Mouse (Mus musculus): ENCODE data around the gene Lamtor2. TPM values are rescaled to one million over a fixed set of nuclear protein-coding genes. Genes with fewer than 3 reads are reported as not detected.

Gene Lamtor2
- total RNA-seq (2023): 10 to 100 TPM; 76.5 to 78.5 TPM

DNA sequence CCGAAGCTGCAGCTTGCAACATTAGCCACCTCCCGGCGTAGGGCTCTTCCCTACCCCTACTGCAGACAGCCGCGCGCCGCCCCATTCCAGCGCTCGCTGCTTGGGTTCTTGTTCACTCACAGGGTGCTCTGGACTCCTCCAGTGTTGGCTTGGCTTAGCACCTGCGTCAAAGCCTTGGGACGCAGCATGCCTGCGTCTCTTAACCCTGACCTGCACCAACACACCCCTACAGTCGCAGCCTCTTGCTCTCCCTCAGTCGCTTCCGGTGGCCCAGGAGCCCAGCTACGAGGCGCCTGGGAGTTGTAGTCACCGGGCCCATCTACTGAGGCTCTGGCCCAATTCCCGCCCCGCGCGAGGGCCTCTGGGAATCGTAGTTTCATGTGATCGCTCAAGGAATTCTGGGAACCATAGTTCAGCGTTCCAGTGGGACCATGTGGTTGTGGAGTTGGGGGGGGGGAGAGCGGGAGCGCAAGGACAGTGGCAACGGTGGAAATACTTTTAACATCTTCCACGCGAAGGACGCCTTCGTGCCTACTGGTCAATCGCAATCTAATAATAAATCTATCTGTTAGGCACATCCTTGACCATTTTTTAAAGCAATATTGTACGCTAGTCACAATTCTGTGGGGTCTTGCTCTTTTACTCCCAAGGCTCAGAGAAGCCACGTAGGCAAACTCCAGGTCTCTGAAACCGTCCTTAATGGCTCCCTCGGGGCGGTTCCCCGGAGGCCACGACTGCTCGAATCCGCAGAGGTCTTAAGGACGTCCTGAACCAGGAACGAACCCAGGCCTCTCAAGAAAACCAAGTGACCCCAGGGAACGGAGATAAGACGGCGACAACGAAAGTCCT is at the start of gene Lamtor2:
TSS of gene Lamtor2 (minus strand) at position 399 of the 849 bp plus-strand sequence.

DNA sequence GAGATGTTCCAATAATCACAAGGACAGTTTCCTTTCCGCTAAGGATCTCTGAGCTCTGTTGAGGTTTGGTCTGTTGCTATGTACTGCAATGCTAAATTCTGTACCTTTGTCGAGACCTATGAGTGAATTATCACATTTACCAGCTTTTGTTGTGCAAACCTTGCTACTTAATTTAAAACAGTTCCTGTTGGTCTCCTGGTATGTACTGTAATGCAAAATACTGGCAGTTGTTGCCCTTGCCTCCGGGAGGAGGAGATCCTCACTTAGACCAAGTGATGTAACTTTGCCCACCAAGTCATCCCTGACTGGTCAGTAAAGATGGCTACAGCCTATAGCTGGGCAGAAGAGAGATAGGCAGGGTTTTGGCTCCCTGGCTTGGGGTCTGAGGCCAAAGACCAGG is 22.7 kb upstream of the Lamtor2 start, which contains the start of gene Ssr2:
TSS of gene Ssr2 (plus strand) at position 337 of the 400 bp plus-strand sequence.

DNA sequence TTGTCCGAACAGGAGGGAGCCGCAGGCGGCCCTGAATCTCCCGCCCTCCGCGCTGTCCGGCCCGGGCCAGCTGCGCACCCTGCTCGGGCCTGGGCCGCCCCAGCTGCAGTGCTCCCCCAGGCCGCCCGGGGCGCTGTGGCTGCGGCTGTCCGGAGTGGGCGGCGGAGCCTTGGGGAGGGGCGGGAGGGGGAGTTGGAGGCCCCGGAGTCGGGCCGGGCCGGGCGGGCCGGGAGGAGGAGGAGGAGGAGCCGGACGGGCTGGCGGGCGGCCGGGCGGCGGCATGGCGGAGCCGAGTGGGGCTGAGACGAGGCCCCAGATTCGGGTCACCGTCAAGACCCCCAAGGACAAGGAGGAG is 628 bp upstream of the Lamtor2 start, which contains the start of gene Ubqln4:
TSS of gene Ubqln4 (plus strand) at position 234 of the 355 bp plus-strand sequence.

DNA sequence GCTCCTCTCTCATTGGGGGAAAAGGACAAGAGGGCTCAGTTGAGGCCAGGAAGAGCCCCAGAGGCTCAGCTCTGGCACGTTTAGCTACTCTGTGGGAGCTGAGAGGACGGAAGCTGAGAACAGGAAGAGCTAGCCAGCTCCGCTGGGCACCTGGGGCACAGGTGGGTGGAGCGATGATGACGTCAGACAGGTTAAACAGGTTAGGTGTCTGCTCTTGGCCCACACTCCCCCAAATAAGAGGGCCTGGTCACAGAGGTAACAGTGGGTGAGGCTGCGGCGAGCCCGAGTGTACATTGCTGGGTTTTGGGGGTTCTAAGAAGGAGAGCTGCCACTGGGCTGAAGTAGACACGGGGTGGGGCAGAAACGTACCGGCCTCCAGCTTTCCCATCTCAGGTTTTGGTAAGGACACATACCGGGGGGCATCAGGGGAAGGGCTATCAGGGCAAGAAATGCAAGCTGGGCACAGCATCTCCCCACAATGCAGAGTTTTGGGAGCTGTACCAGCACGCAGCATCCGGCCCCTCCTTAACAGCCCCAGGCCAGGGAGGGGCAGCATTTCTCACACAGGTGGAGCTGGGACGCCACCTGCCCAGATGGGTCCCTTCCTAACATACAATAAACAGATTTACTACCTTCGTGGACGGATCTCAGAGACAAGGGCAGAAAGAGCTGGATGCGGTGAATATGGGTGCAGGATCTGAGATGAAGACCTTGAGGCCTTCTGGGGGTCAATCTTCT is 4.5 kb downstream of the Lamtor2 start, which contains the start of gene Rab25:
TSS of gene Rab25 (minus strand) at position 121 of the 738 bp plus-strand sequence.

DNA sequence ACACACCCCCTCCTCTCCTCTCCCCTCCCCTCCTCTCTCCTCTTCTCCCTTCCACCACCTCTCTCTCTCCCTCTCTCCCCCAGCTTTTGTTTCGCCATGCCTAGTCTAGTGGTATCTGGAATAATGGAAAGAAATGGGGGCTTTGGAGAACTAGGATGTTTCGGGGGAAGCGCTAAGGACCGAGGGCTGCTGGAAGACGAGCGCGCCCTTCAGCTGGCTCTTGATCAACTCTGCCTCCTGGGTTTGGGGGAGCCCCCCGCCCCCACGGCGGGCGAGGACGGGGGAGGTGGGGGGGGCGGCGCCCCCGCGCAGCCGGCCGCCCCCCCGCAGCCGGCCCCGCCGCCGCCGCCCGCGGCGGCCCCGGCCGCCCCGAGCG is 20.6 kb downstream of the Lamtor2 start, which contains the start of gene Mex3a:
TSS of gene Mex3a (plus strand) at position 97 of the 376 bp plus-strand sequence.

DNA sequence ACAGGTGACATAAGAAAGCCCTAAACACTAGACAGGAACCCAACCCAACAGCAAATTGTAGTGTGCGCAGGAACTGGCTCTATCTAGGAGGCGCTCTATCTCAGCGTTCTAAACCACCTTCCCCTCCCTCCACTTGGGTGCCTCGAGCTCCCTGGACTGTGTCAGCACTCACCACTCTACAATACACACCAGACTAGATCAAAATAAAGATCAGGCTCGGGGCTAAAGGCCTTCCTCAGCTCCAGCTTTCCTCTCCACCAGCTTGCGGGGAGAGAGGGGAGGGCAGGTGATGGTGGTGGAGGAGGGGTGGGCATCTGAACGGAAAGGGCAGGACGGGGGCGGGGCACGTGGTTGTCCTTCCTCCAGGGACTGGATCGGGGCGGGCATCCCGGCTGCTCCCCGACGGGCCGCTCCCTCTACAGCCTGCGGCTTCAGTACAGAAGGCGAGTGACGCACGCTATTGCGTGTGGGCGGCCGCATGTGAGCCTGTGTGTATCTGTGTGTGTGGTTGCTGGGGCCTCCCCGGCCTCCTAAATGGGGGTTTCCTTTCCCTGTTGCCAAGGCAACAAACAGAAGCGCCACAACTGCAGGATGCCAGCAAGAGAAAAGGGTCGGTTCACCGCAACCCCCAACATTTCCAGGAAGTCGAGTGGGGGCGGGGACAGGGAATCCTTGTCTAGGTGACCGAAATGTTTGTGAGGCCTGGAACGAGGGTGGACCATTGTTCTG is 43.0 kb downstream of the Lamtor2 start, which contains the start of gene Lmna:
TSS of gene Lmna (minus strand) at position 265 of the 729 bp plus-strand sequence.

Other genes with a start within 250 kb of the Lamtor2 start
- 100 to 1,000 TPM; 128 to 130 TPM for gene Glmp, start 228.1 kb downstream of the Lamtor2 start, total RNA-seq (2023)
- gene Tmem79, start 216.9 kb downstream of the Lamtor2 start, total RNA-seq (2023): under 1 TPM; 0.71 to 0.79 TPM
- gene Smg5, start 216.8 kb downstream of the Lamtor2 start, total RNA-seq (2023): 10 to 100 TPM; 42.3 to 42.6 TPM
- gene Paqr6, start 188.5 kb downstream of the Lamtor2 start, total RNA-seq (2023): not detected
- gene Bglap3, start 180.3 kb downstream of the Lamtor2 start, total RNA-seq (2023): 1 to 10 TPM; 1.5 to 5.5 TPM
- 10 to 100 TPM in 1 of 2 experiments, 1 to 10 TPM in 1; 3.7 to 11.5 TPM for gene Bglap2, start 174.4 kb downstream of the Lamtor2 start, total RNA-seq (2023)
- 10 to 100 TPM; 16.8 to 30.3 TPM for gene Bglap, start 168.6 kb downstream of the Lamtor2 start, total RNA-seq (2023)
- 10 to 100 TPM; 61.1 to 63.9 TPM for gene Pmf1, start 142.7 kb downstream of the Lamtor2 start, total RNA-seq (2023)
- gene Slc25a44, start 127.9 kb downstream of the Lamtor2 start, total RNA-seq (2023): 10 to 100 TPM; 22.4 to 22.5 TPM
- gene Sema4a, start 91.9 kb downstream of the Lamtor2 start, total RNA-seq (2023): 100 to 1,000 TPM; 326 to 366 TPM
- gene Lmna, start 43.1 kb downstream of the Lamtor2 start, total RNA-seq (2023): 10 to 100 TPM; 10.1 to 20.2 TPM
- under 1 TPM; 0.11 to 0.13 TPM for gene Mex3a, start 20.7 kb downstream of the Lamtor2 start, total RNA-seq (2023)
- not detected for gene Rab25, start 4.8 kb downstream of the Lamtor2 start, total RNA-seq (2023)
- gene Ubqln4, start 684 bp upstream of the Lamtor2 start, total RNA-seq (2023): 10 to 100 TPM; 17.7 to 20.7 TPM
- 10 to 100 TPM; 75.0 to 88.1 TPM for gene Ssr2, start 22.8 kb upstream of the Lamtor2 start, total RNA-seq (2023)
- 100 to 1,000 TPM; 210 to 213 TPM for gene Arhgef2, start 52.9 kb upstream of the Lamtor2 start, total RNA-seq (2023)
- not detected for gene Rxfp4, start 100.1 kb upstream of the Lamtor2 start, total RNA-seq (2023)
- 10 to 100 TPM; 92.1 to 93.0 TPM for gene Khdc4, start 132.7 kb upstream of the Lamtor2 start, total RNA-seq (2023)
- 10 to 100 TPM; 47.9 to 50.6 TPM for gene Rit1, start 163.8 kb upstream of the Lamtor2 start, total RNA-seq (2023)
- under 1 TPM; 0.62 to 0.99 TPM for gene Syt11, start 222.1 kb upstream of the Lamtor2 start, total RNA-seq (2023)

All from neutrophil, adult 59 days (primary cell).